ENCODE assay signal across 8 mouse cellular contexts in genomic region chr11:103411981-103412949, GRCm38 (mm10). TPM values are rescaled to one million over a fixed set of nuclear protein-coding genes. Genes with fewer than 3 reads are reported as not detected.
DNase-seq lines count a peak whose midpoint lies in the region; ATAC-seq and TF ChIP-seq lines count a peak whose summit lies in the region.

Gene Plekhm1 (minus strand): TSS chr11:103412687.

- H3K27me3 ChIP-seq in hindbrain, postnatal 0 days (ENCODE audit: insufficient read depth, low read length), result no peaks in the 10 kb centered on the region

- H3K4me2 ChIP-seq in hindbrain, postnatal 0 days (ENCODE audit: low read depth, low read length), result peak within 1 kb of the TSS; percentile 74

- peaks cover 12% of the 10 kb centered on the region; the same call in 1 of the 2 replicates for H3K4me1 ChIP-seq in hindbrain, postnatal 0 days (ENCODE audit: insufficient read depth, low read length)

- intact Hi-C loops in gastrocnemius, adult 2 months (cut with DNase I), result loop anchor here (1.0 to 10.0 kb wide), 3 partner anchors 35 to 247 kb away; no protein-coding TSS in a partner anchor
- intact Hi-C loops in left cerebral cortex, adult 2 months (cut with DNase I), result loop anchor here (5.0 to 10.0 kb wide), 3 partner anchors 50 to 263 kb away; partner anchors contain the start of gene Arhgap27

- peak within 1 kb of the TSS; percentile 71 for H3K9ac ChIP-seq in hindbrain, postnatal 0 days (replicated peaks; ENCODE audit: low read length)

- DNase-seq in ZHBTc4 (ENCODE audit: low read depth, low spot score), result peak; percentile 99
- peak; percentile 97 for DNase-seq in gastrocnemius, adult 2 months
- peak; percentile 97 for DNase-seq in hindbrain, postnatal 0 days (ENCODE audit: low spot score)
- DNase-seq in left cerebral cortex, adult 2 months (ENCODE audit: extremely low spot score in 1 of 2, low spot score in 2 of 2), result peak; percentile 93 to 95
- DNase-seq in right cerebral cortex, adult 2 months (ENCODE audit: low spot score in 2 of 2), result peak; percentile 96 to 98
- DNase-seq in urinary bladder, postnatal 14 days (ENCODE audit: low spot score), result peak; percentile 96

- ATAC-seq in common myeloid progenitor, adult 5-6 weeks (replicated peaks; ENCODE audit: low read depth, poor library complexity, severe bottlenecking), result peak; percentile 96
- peak; percentile 98 for ATAC-seq in hindbrain, postnatal 0 days
- ATAC-seq in megakaryocyte, adult 5-6 weeks (ENCODE audit: poor library complexity, severe bottlenecking), result peak; percentile 97

- WGBS in hindbrain, postnatal 0 days, result under 1% methylated on average over 63 of the region's 67 CpGs

- H3K36me3 ChIP-seq in hindbrain, postnatal 0 days (ENCODE audit: insufficient read depth, low read length), result no peaks in the 10 kb centered on the region

- H3K4me3 ChIP-seq in gastrocnemius, adult 2 months, result peak within 1 kb of the TSS; percentile 99
- H3K4me3 ChIP-seq in hindbrain, postnatal 0 days (ENCODE audit: low read length), result peak within 1 kb of the TSS; percentile 78
- H3K4me3 ChIP-seq in left cerebral cortex, adult 2 months, result peak within 1 kb of the TSS; percentile 100

- no peak for TF ChIP-seq CTCF in gastrocnemius, adult 2 months (IDR thresholded peaks at IDR 0.05)
- TF ChIP-seq CTCF in hindbrain, postnatal 0 days (IDR thresholded peaks at IDR 0.05; ENCODE audit: low read depth), result no peak; the same call in 1 of the 2 replicates
- no peak; the same call in 1 of the 2 replicates for TF ChIP-seq CTCF in left cerebral cortex, adult 2 months (IDR thresholded peaks at IDR 0.05)

- H3K27ac ChIP-seq in gastrocnemius, adult 2 months, result peak within 1 kb of the TSS; percentile 98
- H3K27ac ChIP-seq in hindbrain, postnatal 0 days, result peak within 1 kb of the TSS; percentile 73
- peak within 1 kb of the TSS; percentile 91 for H3K27ac ChIP-seq in left cerebral cortex, adult 2 months

- no peaks in the 10 kb centered on the region for H3K9me3 ChIP-seq in hindbrain, postnatal 0 days (ENCODE audit: low read length)

RNA-seq across cellular contexts. Expression of gene Plekhm1, which starts in this region (rescaled TPM):
- 3.6 and 6.3 TPM in 2 replicates for total RNA-seq in common myeloid progenitor, adult 5-6 weeks (2017)
- 10 to 100 TPM; 12.3 to 13.7 TPM for total RNA-seq in gastrocnemius, adult 2 months (2021)
- total RNA-seq in hindbrain, postnatal 0 days (2014; rRNA removed), result 8.2 and 9.4 TPM in 2 replicates
- polyA plus RNA-seq in hindbrain, postnatal 0 days (2015; fragmentation: Nextera tagmentation; extraction: Ambion mirVana), result 4.9 and 6.3 TPM in 2 replicates
- total RNA-seq in left cerebral cortex, adult 2 months (2021), result 10 to 100 TPM; 17.0 to 19.8 TPM
- 28.4 and 29.4 TPM in 2 replicates for total RNA-seq in megakaryocyte, adult 5-6 weeks (2015)
- 8.3 and 12.7 TPM in 2 replicates for total RNA-seq in megakaryocyte, adult 5-6 weeks (2017)

Comparison
In these comparisons a context has a peak if more than half of its experiments do, and no peak if none do; other contexts are left out.
1. Peak in every context shown above with its lines: DNase-seq, ATAC-seq, H3K4me3 ChIP-seq and H3K27ac ChIP-seq.